Mouse (Mus musculus) olfactory bulb, adult 2 months (tissue): ENCODE measurements around the gene Prm3.

Source experiments
- CTCF ChIP-seq: fragments of 200-500 bp; IDR thresholded peaks from 2 replicates; pipeline ENCODE4 v1.5.1; 2012; ENCODE audit warnings: low read depth, mild to moderate bottlenecking, low read length, moderate library complexity; ENCODE audit not compliant: insufficient read depth
- POLR2A ChIP-seq: fragments of 200-500 bp; IDR thresholded peaks from 2 replicates; pipeline ENCODE4 v1.6.1; 2012; ENCODE audit warnings: mild to moderate bottlenecking, low read depth, low read length, moderate library complexity; ENCODE audit not compliant: insufficient read depth

DNA sequence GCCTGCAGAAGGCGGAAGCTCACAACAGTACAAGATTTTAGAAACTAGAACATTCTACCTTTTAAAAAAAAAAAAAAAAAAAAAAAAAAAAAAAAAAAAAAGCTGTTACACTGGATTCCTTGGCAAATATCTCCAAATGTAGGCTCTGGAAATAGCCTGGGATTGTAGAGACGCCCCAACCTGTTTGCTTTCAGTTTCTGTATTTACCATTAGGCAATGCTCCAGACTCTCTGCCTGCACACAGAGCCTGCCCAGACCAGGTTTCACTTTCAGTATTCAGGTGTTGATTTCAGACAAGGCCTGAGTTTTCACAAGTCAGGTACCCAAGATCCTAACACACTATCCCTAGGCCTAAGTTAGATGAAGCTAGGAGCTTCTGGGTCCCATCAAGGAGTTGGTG, 49.6 kb downstream of the Prm3 start:
- TF ChIP-seq CTCF, result no peak
- no peak for TF ChIP-seq POLR2A
